Mouse (Mus musculus): ENCODE data around the gene Srsf9. TPM values are rescaled to one million over a fixed set of nuclear protein-coding genes. Genes with fewer than 3 reads are reported as not detected.
"Not testable (repeated sequence)": the region's sequence is repeated elsewhere in the genome, so short reads cannot be mapped to it uniquely, and the experiment has no call there.

The Srsf9 gene
- polyA plus RNA-seq, 1 experiment from 2014 or later = 264 TPM

- H3K4me3 ChIP-seq (replicated peaks); ATAC-seq (ENCODE audit: insufficient number of reproducible peaks, low FRiP score, low TSS enrichment, low read depth); H3K9me3 ChIP-seq (replicated peaks); H3K4me2 ChIP-seq (replicated peaks); H3K4me1 ChIP-seq; H3K27me3 ChIP-seq; H3K36me3 ChIP-seq; H3K27ac ChIP-seq (replicated peaks); H3K9ac ChIP-seq: not testable (repeated sequence)
- WGBS = 71% methylated on average over 2 of the region's 2 CpGs
These were observed 51.9 kb downstream of the Srsf9 start for GRCm38 (mm10) chr5:115378882-115379281.

Other genes with a start within 250 kb of the Srsf9 start
- 39.7 and 50.0 TPM in 2 replicates for gene Gm10401, start 228.9 kb upstream of the Srsf9 start, polyA plus RNA-seq (2015; fragmentation: Nextera tagmentation; extraction: Ambion mirVana)
- 47.8 and 48.2 TPM in 2 replicates for gene Acads, start 207.8 kb upstream of the Srsf9 start, polyA plus RNA-seq (2015; fragmentation: Nextera tagmentation; extraction: Ambion mirVana)
- gene Unc119b, start 192.2 kb upstream of the Srsf9 start, polyA plus RNA-seq (2015; fragmentation: Nextera tagmentation; extraction: Ambion mirVana) = 41.0 and 42.2 TPM in 2 replicates
- gene Mlec, start 169.0 kb upstream of the Srsf9 start, polyA plus RNA-seq (2015; fragmentation: Nextera tagmentation; extraction: Ambion mirVana) = 95.1 and 98.4 TPM in 2 replicates
- gene Cabp1, start 132.8 kb upstream of the Srsf9 start, polyA plus RNA-seq (2015; fragmentation: Nextera tagmentation; extraction: Ambion mirVana) = 2.6 and 3.0 TPM in 2 replicates
- gene Pop5, start 91.3 kb upstream of the Srsf9 start, polyA plus RNA-seq (2015; fragmentation: Nextera tagmentation; extraction: Ambion mirVana) = 90.1 and 92.0 TPM in 2 replicates
- 158 and 170 TPM in 2 replicates for gene Rnf10, start 54.3 kb upstream of the Srsf9 start, polyA plus RNA-seq (2015; fragmentation: Nextera tagmentation; extraction: Ambion mirVana)
- 37.3 and 37.6 TPM in 2 replicates for gene Coq5, start 47.5 kb upstream of the Srsf9 start, polyA plus RNA-seq (2015; fragmentation: Nextera tagmentation; extraction: Ambion mirVana)
- gene Dynll1, start 26.2 kb upstream of the Srsf9 start, polyA plus RNA-seq (2015; fragmentation: Nextera tagmentation; extraction: Ambion mirVana) = 1,800 and 1,802 TPM in 2 replicates
- 28.7 and 33.9 TPM in 2 replicates for gene Gatc, start 14.0 kb downstream of the Srsf9 start, polyA plus RNA-seq (2015; fragmentation: Nextera tagmentation; extraction: Ambion mirVana)
- gene Triap1, start 14.0 kb downstream of the Srsf9 start, polyA plus RNA-seq (2015; fragmentation: Nextera tagmentation; extraction: Ambion mirVana) = 56.4 and 66.2 TPM in 2 replicates
- 850 and 892 TPM in 2 replicates for gene Cox6a1, start 21.8 kb downstream of the Srsf9 start, polyA plus RNA-seq (2015; fragmentation: Nextera tagmentation; extraction: Ambion mirVana)
- 14.1 and 19.1 TPM in 2 replicates for gene Msi1, start 102.4 kb downstream of the Srsf9 start, polyA plus RNA-seq (2015; fragmentation: Nextera tagmentation; extraction: Ambion mirVana)
- not detected in 2 replicates for gene Pla2g1b, start 139.1 kb downstream of the Srsf9 start, polyA plus RNA-seq (2015; fragmentation: Nextera tagmentation; extraction: Ambion mirVana)
- gene Sirt4, start 157.5 kb downstream of the Srsf9 start, polyA plus RNA-seq (2015; fragmentation: Nextera tagmentation; extraction: Ambion mirVana) = 29.2 and 32.8 TPM in 2 replicates
- gene Pxn, start 179.5 kb downstream of the Srsf9 start, polyA plus RNA-seq (2015; fragmentation: Nextera tagmentation; extraction: Ambion mirVana) = 51.5 and 52.8 TPM in 2 replicates
- gene Rplp0, start 232.3 kb downstream of the Srsf9 start, polyA plus RNA-seq (2015; fragmentation: Nextera tagmentation; extraction: Ambion mirVana) = 1,780 and 1,815 TPM in 2 replicates
- 36.2 and 36.4 TPM in 2 replicates for gene Gcn1l1, start 238.1 kb downstream of the Srsf9 start, polyA plus RNA-seq (2015; fragmentation: Nextera tagmentation; extraction: Ambion mirVana)

All from embryonic facial prominence, embryonic 15.5 days (tissue).